Mouse (Mus musculus) retina, postnatal 1 day (tissue): ENCODE measurements around the gene Hck.

Experiments
- DNase-seq: peaks from one replicate; pipeline ENCODE4 v3.0.0-alpha.2; 2012

The Hck gene

GRCm38 (mm10) chr2:153108313-153109264 is at the start of gene Hck:
TSS of gene Hck (plus strand) at chr2:153108468.
- DNase-seq, result peak; percentile 71

GRCm38 (mm10) chr2:153060216-153060615 is 48.1 kb upstream of the Hck start:
- DNase-seq, result peak; percentile 43

- DNase-seq, result no peak
Measured at GRCm38 (mm10) chr2:153063394-153063793, 44.9 kb upstream of the Hck start.

- no peak for DNase-seq
Measured at GRCm38 (mm10) chr2:153064190-153064970, 43.9 kb upstream of the Hck start.

GRCm38 (mm10) chr2:153065747-153066508 is 42.3 kb upstream of the Hck start, which contains the start of gene Ccm2l:
TSS of gene Ccm2l (plus strand) at chr2:153065955.
- no peak for DNase-seq

GRCm38 (mm10) chr2:153066991-153067390 is 41.3 kb upstream of the Hck start:
- no peak for DNase-seq

GRCm38 (mm10) chr2:153070762-153071490 is 37.3 kb upstream of the Hck start:
- peak; percentile 55 for DNase-seq

GRCm38 (mm10) chr2:153071491-153072184 is 36.6 kb upstream of the Hck start:
- peak; percentile 88 for DNase-seq

- DNase-seq, result no peak
Measured at GRCm38 (mm10) chr2:153074651-153075050, 33.6 kb upstream of the Hck start.

- peak; percentile 42 for DNase-seq
Measured at GRCm38 (mm10) chr2:153075961-153076360, 32.3 kb upstream of the Hck start.

GRCm38 (mm10) chr2:153080841-153081523 is 27.3 kb upstream of the Hck start:
- DNase-seq, result peak; percentile 94

- DNase-seq, result no peak
Measured at GRCm38 (mm10) chr2:153081866-153082265, 26.4 kb upstream of the Hck start.

GRCm38 (mm10) chr2:153083275-153083674 is 25.0 kb upstream of the Hck start:
- DNase-seq, result no peak

GRCm38 (mm10) chr2:153083824-153084223 is 24.4 kb upstream of the Hck start:
- no peak for DNase-seq

- DNase-seq, result no peak
Measured at GRCm38 (mm10) chr2:153084261-153084976, 23.8 kb upstream of the Hck start.

GRCm38 (mm10) chr2:153085556-153085955 is 22.7 kb upstream of the Hck start:
- DNase-seq, result no peak

- DNase-seq, result no peak
Measured at GRCm38 (mm10) chr2:153086166-153086565, 22.1 kb upstream of the Hck start.

- DNase-seq, result no peak
Measured at GRCm38 (mm10) chr2:153087091-153087490, 21.2 kb upstream of the Hck start.

GRCm38 (mm10) chr2:153089316-153089715 is 19.0 kb upstream of the Hck start:
- no peak for DNase-seq

- no peak for DNase-seq
Measured at GRCm38 (mm10) chr2:153090551-153091165, 17.6 kb upstream of the Hck start.
